Mouse (Mus musculus) thymus, adult 2 months (tissue): ENCODE results near the gene Tbc1d2. TPM values are rescaled to one million over a fixed set of nuclear protein-coding genes. Genes with fewer than 3 reads are reported as not detected.

Experiments used
- DNase-seq: peaks from one replicate; pipeline ENCODE4 v3.0.0; 2021
- H3K27ac ChIP-seq: fragments of 200-500 bp; 2 replicates; pipeline ENCODE4 v1.5.1; 2012; ENCODE audit warnings: low read length, control low read depth; ENCODE audit not compliant: control insufficient read depth, insufficient read depth
- H3K27me3 ChIP-seq: fragments of 200-500 bp; 2 replicates; pipeline ENCODE4 v1.6.1; 2012; ENCODE audit warnings: mild to moderate bottlenecking, low read length, moderate library complexity, mixed read lengths; ENCODE audit not compliant: control insufficient read depth, insufficient read depth
- H3K36me3 ChIP-seq: fragments of 200-500 bp; 2 replicates; pipeline ENCODE4 v1.6.1; 2012; ENCODE audit warnings: mild to moderate bottlenecking, low read length, moderate library complexity; ENCODE audit not compliant: control insufficient read depth, insufficient read depth
- H3K4me1 ChIP-seq: fragments of 200-500 bp; replicated peaks from 2 replicates; pipeline ENCODE4 v1.6.1; 2012; ENCODE audit warnings: low read length; ENCODE audit not compliant: control insufficient read depth, insufficient read depth
- H3K4me3 ChIP-seq: fragments of 200-500 bp; 2 replicates; pipeline ENCODE4 v1.5.1; 2012; ENCODE audit warnings: mild to moderate bottlenecking, low read length, control low read depth, moderate library complexity; ENCODE audit not compliant: control insufficient read depth, insufficient read depth
- CTCF ChIP-seq: fragments of 200-500 bp; IDR thresholded peaks from 2 replicates; pipeline ENCODE4 v1.5.1; 2012; ENCODE audit warnings: mild to moderate bottlenecking, control low read depth, low read length, moderate library complexity, borderline replicate concordance; ENCODE audit not compliant: control insufficient read depth, poor library complexity, insufficient read depth; ENCODE audit errors: extremely low read depth
- POLR2A ChIP-seq: fragments of 200-500 bp; IDR thresholded peaks from 2 replicates; pipeline ENCODE4 v1.6.1; 2012; ENCODE audit warnings: mild to moderate bottlenecking, low read length, control low read depth, moderate library complexity; ENCODE audit not compliant: control insufficient read depth, poor library complexity, insufficient read depth; ENCODE audit errors: extremely low read depth
- WGBS: fragments of 180-500 bp; shearing (Covaris S2); methylation state at CpG from one replicate; pipeline ENCODE4 v1.1.7; 2018; 5-methylcytosine and 5-hydroxymethylcytosine counted together
- polyA plus RNA-seq: library from polyadenylated mRNA; depleted of rRNA; stranded (reverse); fragments of >200 nt; gene quantifications from 2 replicates; pipeline ENCODE4 v1.2.3, GENCODE M21; 2012

Tbc1d2 gene
- polyA plus RNA-seq, 1 experiment = 2.0 TPM

GRCm38 (mm10) chr4:46594131-46594530 lies 55.9 kb downstream of the Tbc1d2 start:
- no peak for TF ChIP-seq POLR2A
- no peak for TF ChIP-seq CTCF
- no peaks in the 10 kb centered on the region for H3K36me3 ChIP-seq
- H3K4me3 ChIP-seq = no peak overlapping the region
- no peak for DNase-seq
- H3K27ac ChIP-seq = no peak overlapping the region
- peaks cover 34% of the 10 kb centered on the region for H3K4me1 ChIP-seq
- H3K27me3 ChIP-seq = no peaks in the 10 kb centered on the region
- WGBS = 97% methylated on average over 5 of the region's 5 CpGs

- no peaks in the 10 kb centered on the region for H3K36me3 ChIP-seq
- no peak for DNase-seq
- TF ChIP-seq CTCF (no peak), POLR2A (no peak)
- H3K4me3 ChIP-seq = no peak overlapping the region
- no peak overlapping the region for H3K27ac ChIP-seq
- H3K4me1 ChIP-seq = peaks cover 34% of the 10 kb centered on the region
- no peaks in the 10 kb centered on the region for H3K27me3 ChIP-seq
- 60% methylated on average over 6 of the region's 6 CpGs for WGBS
These were observed 56.5 kb downstream of the Tbc1d2 start for GRCm38 (mm10) chr4:46593472-46593871.

- no peaks in the 10 kb centered on the region for H3K36me3 ChIP-seq
- peaks cover 21% of the 10 kb centered on the region for H3K4me1 ChIP-seq
- TF ChIP-seq CTCF (no peak), POLR2A (no peak)
- WGBS = 15% methylated on average over 9 of the region's 9 CpGs
- no peaks in the 10 kb centered on the region for H3K27me3 ChIP-seq
- no peak overlapping the region for H3K4me3 ChIP-seq
- no peak for DNase-seq
- H3K27ac ChIP-seq = no peak overlapping the region
These were observed 58.0 kb downstream of the Tbc1d2 start for GRCm38 (mm10) chr4:46591833-46592520.

GRCm38 (mm10) chr4:46590810-46591209 lies 59.2 kb downstream of the Tbc1d2 start:
- H3K27ac ChIP-seq = no peak overlapping the region
- 43% methylated on average over 4 of the region's 4 CpGs for WGBS
- DNase-seq = no peak
- H3K4me1 ChIP-seq = peaks cover 16% of the 10 kb centered on the region
- no peaks in the 10 kb centered on the region for H3K36me3 ChIP-seq
- TF ChIP-seq CTCF (no peak), POLR2A (no peak)
- no peak overlapping the region for H3K4me3 ChIP-seq
- no peaks in the 10 kb centered on the region for H3K27me3 ChIP-seq

GRCm38 (mm10) chr4:46589946-46590684 lies 59.9 kb downstream of the Tbc1d2 start:
- TF ChIP-seq CTCF (no peak), POLR2A (no peak)
- Histone ChIP-seq H3K4me3 (no peak overlapping the region), H3K36me3 (no peaks in the 10 kb centered on the region), H3K4me1 (peaks cover 23% of the 10 kb centered on the region), H3K27me3 (no peaks in the 10 kb centered on the region), H3K27ac (no peak overlapping the region)
- WGBS = 80% methylated on average over 5 of the region's 5 CpGs
- no peak for DNase-seq

GRCm38 (mm10) chr4:46589151-46589550 lies 60.9 kb downstream of the Tbc1d2 start:
- Histone ChIP-seq H3K27me3 (no peaks in the 10 kb centered on the region), H3K4me1 (peaks cover 26% of the 10 kb centered on the region), H3K27ac (no peak overlapping the region), H3K36me3 (no peaks in the 10 kb centered on the region), H3K4me3 (no peak overlapping the region)
- TF ChIP-seq CTCF (no peak), POLR2A (no peak)
- no peak for DNase-seq
- WGBS = 73% methylated on average over 8 of the region's 8 CpGs
